Mouse (Mus musculus) fat pad, adult 2 months (tissue): ENCODE measurements around the gene Hsf2.
A peak's percentile ranks its signal among the peaks of the same experiment; 100 is the strongest.
"Not testable (repeated sequence)": the region's sequence is repeated elsewhere in the genome, so short reads cannot be mapped to it uniquely, and the experiment has no call there.

ENCODE experiments used
- DNase-seq: peaks from one replicate; pipeline ENCODE4 v3.0.0-alpha.2; 2011; ENCODE audit warnings: low read depth, low spot score; ENCODE audit errors: extremely low read depth

The Hsf2 gene

GRCm38 (mm10) chr10:57531616-57532217 lies 45.5 kb downstream of the Hsf2 start:
- DNase-seq, result no peak

- peak; percentile 25 for DNase-seq
These were observed 46.3 kb downstream of the Hsf2 start, which contains the start of gene Serinc1 for GRCm38 (mm10) chr10:57532218-57533101. Gene Serinc1 (minus strand): TSS chr10:57532530.

- not testable (repeated sequence) for DNase-seq
These were observed 57.7 kb downstream of the Hsf2 start for GRCm38 (mm10) chr10:57543890-57544289.

GRCm38 (mm10) chr10:57549631-57550030 lies 63.4 kb downstream of the Hsf2 start:
- no peak for DNase-seq

- DNase-seq, result no peak
These were observed 67.5 kb downstream of the Hsf2 start for GRCm38 (mm10) chr10:57553719-57554118.

- DNase-seq, result no peak
These were observed 71.4 kb downstream of the Hsf2 start for GRCm38 (mm10) chr10:57557597-57557996.
